Mouse (Mus musculus) heart, adult 11 months (tissue): ENCODE data around the gene Parp11.

Source experiments
- DNase-seq: peaks from one replicate; pipeline ENCODE4 v3.0.0; 2022

The Parp11 gene

DNA sequence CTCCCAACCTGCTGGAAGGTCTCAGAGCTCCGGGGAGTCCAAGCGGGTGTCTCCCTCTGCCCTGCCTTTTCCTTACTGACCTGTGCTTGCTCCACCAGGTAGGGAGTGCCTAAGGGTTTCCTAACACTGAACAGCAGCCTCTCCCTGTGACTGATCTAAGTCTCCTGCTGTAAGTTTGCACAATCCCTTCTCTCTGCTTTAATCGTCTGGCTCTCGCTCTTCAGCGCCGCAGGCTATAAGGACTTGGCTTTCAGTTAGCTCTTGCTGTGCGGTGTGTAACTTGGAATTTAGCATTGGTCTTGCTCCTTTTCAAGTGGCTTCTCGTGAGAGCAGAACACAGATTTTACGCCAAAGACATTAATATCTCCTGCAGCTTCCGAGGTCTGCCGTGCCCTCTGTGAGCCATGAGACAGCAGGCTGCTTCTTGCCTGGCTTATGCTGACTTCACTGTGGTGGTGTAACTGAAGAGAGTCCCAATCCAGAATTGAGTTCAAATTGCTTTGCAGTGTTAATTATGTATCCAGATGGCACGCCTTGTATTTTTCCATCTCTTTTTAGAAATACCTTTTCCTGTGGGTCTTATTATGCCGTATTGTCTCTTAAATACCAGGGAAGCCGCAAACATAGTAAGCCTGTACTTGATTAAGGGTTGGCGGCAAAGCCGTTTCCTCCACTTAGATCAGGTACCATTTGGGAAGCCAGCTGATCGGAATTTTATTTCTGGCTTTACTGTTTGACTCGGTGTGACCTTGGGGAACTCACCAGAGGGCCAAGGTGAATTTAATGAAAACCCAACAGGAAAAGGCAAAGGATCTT, 50.4 kb downstream of the Parp11 start:
- peak; percentile 66 for DNase-seq

DNA sequence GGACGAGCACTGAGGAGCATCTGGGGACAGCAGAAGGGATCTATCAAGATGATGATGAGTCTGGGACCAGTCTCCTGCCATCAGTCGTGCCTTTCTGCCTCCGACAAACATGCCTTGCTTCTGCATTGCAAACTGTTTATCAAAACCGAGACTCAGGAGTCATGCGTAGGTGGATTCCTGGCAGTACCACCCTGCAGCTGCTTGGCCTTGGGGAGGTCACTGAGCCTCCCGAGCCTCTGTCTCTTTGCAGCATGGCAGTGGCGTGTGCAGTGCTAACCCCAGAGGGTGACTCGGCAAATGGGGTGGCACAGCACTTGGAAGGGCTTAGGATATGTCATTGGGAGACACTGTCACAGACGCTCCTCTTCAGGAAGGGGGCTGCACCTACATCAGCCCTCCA, 53.5 kb downstream of the Parp11 start:
- peak; percentile 75 for DNase-seq

DNA sequence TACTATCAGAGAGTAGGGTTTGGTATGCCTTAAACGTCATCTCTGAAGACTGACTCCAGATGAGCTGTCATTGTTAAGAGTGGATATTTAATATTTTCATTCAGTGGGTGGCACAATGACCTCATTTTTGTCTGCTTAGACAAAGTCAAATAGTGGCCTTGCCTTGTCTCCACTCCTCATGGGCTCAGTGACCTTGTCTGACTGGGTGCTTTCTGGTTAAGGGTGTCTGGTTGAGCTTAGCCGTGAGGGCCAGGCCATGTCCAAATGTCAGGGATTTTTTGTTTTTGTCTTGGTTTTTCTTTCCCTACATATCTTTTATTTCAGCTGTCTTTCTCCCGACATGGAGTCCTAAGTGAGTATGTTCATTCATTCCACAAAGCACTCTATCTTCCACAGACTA, 54.2 kb downstream of the Parp11 start:
- peak; percentile 61 for DNase-seq

DNA sequence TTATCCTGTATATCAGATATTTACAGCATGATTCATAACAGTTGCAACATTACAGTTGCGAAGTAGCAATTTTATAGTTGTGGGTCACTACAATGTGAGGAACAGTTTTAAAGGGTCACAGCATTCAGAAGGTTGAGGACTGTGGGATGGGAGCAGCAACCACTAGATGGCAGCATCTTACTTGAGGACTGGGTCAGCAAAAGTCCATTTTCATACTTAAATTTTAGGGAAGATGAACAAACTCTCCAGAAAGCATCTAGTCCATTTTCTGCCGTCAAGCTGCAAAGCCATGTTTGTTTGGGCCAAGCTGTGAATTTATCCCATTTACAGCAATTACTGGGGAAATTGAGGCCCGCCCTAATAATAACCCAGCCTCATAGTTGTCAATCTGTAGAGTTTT, 55.9 kb downstream of the Parp11 start:
- DNase-seq, result peak; percentile 78

DNA sequence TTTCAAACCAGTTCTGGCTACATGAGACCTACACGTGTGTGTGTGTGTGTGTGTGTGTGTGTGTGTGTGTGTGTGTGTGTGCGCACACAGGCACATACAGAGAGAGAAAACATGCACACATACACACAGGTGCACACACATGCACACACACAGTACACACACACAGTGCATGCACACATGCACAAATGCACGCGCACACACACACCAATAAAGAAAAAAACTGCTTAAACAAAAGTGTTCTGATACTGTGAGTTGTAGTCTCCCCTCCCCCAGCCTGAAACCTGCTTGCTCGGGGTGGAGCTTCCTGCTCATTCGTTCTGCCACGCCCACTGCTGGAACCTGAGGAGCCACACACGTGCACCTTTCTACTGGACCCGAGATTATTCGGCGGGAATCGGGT, 67.1 kb downstream of the Parp11 start:
- DNase-seq, result peak; percentile 54

DNA sequence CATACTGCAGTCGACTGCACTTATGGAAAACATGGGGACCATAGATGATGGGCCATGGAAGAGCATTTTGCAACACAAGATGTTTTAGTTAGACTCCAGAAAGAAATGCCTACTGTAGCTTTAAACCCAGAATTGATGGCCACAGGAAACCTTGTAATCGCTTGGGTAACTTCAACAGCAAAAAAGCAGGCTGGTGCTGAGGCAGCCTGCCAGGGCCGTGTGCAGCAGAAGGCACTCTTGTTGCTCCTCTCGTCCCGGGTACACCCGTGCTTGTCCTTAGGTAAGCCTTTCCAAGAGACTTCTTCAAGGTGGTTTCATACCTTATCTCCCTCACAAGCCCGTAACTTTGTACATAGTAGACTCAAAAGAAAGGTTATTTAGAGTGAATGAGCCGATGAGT, 74.5 kb downstream of the Parp11 start:
- peak; percentile 51 for DNase-seq

DNA sequence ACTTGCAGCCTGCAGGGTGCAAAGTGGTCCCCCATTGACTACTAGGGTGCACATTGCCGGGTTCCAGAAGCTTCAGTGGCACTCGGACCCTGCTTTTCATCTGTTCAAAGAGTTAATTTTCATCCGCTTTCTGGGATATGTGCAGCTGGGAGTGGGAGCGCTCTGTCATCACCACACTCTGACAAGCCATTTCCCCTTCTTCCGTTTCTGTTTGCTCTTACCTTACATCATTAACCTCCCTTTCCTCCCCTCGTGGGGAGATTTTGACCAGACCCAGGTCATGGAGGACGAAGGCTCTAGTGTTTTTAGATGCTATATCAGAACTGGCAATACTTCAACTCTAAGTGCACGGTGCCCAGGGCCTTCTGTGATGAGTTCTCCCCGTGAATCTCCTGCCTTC, 75.7 kb downstream of the Parp11 start:
- peak; percentile 16 for DNase-seq

DNA sequence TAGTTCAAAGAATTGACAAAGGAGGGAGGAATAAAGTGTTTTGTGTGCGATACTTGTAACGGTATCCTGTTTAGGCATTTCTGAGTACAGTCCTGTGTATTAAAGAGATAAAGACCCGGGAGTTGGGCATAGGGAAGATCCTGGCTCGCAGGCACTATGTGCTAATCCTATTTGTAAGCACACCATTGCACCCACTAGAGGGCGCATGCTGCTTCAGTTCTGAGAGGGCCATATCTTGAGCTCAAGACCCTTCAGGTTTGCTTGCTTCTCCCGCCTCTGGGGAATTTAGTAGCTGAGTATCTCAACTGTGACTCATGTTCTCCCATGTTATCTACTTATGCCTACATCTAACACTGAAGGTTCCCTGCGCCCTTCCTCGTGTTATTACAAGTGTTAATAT, 77.8 kb downstream of the Parp11 start:
- DNase-seq, result peak; percentile 73

DNA sequence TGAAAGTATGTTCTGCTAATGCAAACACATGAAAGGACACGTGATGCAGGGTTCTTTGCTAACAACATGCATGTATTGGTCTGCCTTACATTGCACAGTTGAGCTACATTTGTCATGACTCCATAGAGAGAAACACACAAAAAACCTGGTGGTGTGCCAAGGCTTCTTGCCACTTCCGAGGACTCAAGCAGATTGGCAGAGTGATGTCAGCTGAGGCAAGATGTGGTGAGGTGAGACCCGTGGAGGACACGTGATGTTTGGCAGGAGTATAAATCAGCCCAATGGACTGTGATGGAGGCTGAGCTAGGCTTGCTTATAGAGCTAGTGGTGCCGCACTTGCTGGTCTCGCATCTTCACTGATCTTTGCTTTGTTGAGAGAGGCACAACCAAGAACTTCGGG, 82.0 kb downstream of the Parp11 start:
- peak; percentile 87 for DNase-seq

DNA sequence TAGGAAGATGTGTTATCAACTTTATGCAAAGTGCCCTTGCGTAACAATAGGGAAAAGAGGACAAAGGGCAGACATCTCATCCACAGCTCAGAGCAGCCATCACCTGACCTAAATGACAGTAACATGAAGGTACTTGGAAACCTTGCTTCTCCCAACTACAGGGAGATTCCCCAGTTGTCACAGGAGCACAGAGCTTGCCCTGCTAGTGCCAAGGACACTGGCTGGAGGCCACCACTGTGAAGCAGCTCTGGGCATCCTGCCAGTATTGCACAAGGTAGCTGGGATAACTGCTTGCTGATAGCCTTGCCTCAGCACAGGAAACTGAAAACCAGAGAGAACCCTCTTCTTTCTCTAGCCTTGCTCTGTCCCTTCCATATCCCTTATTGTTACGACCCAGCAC, 82.8 kb downstream of the Parp11 start:
- peak; percentile 98 for DNase-seq

DNA sequence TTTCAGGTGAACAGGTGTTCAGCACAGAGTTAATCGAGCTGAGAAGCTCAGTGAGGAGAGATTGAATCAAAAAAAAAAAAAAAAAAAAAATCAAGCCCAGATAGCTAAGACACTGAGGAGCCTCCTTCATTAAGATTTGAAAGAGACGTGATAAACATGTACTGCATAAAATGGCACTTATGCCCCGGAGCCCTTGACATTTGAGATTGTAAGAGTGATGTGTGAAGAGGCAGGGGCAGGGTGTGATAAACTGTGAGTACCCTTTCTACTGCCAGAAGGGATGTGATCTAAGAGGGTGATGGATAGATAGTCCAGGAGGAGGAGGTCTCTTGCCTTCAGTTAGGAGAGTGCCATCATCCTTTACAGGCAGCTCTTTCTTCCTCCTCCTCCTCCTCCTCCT, 83.6 kb downstream of the Parp11 start:
- DNase-seq, result no peak

DNA sequence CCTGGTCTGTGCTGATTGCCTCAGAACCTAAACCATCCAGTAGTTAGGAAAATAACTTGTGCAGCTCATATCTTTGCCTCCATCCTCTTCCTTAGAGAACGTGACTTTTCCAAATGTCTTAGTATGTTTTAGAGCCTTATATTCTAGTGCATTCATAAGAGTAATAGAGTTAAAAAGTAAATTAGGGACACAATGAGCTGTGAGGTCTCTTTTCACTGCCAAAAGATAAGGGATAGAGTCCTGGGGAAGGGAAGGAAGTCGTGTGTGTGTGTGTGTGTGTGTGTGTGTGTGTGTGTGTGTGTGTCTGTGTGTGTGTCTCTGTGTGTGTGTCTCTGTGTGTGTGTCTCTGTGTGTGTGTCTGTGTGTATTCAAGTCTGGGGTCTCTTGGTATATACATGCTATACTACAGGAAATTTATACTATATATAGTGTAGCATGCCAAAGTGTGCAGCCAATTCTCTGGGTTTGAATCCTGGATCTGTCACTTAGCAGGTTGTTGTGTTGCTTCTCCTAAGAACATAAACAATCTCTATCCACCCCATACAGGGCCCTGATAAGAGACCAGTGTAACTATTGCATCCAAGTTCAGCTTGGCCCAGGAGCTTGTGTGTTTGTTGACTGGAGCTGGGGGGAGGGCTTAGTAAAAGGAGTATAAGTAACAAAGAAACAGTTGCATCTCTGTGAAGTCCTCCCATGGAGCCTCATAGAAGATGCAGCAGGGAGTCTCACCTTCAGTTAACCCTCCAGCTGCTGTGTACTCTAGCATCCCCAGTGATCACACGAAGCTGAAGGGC, 85.0 kb downstream of the Parp11 start:
- DNase-seq, result peak; percentile 73

DNA sequence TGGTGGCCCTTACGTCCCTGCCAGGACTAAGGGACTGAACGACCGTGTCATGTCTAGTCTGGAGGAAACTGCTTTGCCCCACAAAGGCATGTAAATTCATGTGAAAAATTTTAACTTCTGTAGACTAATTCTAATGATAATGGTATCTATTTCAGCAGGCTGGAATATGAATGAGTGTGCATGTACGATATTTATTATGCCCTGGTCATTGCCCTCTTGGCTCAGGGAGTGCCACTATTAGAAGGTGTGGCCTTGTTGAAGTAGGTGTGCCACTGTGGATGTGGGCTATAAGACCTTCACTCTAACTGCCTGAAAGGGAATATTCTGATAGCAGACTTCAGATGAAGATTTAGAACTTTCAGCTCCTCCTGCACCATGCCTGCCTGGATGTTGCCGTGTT, 85.7 kb downstream of the Parp11 start:
- peak; percentile 27 for DNase-seq

DNA sequence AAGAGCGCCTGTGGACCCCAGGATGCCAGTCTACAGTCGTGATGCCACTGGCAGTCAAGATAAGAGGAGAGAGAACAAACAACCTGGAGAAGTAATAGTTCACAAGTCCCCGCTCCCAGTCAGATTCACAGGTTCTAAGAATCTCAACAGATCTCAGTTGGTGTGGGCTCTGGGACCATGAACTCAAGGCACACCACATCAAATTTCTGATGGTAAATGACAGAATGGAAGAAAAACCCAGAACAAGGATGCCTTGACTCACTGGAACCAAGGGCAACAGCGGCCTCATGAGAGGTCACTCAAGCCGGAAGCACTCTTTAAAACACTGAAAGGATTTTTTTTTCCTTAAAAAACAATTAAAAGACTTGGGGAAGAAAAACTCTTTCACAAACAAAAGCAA, 87.1 kb downstream of the Parp11 start:
- DNase-seq, result peak; percentile 66

DNA sequence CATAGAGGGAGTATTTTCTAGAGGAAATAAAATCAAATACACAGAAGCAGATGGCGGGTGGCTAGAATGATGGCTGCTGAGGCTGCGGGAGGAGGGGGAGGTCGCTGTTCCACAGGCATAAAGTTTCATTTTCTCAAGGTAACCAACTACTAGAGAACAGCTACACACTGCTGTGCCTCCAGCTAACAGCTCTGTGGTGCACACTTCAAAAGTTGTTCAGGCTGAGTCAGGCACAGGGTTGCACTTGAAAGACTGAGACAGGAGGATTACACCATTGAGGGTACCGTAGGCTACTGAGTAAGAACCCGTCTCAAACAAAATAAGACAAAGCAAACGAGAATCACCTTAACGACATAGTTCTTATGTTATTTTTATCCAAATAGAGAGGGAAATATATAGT, 90.4 kb downstream of the Parp11 start:
- DNase-seq, result peak; percentile 60

DNA sequence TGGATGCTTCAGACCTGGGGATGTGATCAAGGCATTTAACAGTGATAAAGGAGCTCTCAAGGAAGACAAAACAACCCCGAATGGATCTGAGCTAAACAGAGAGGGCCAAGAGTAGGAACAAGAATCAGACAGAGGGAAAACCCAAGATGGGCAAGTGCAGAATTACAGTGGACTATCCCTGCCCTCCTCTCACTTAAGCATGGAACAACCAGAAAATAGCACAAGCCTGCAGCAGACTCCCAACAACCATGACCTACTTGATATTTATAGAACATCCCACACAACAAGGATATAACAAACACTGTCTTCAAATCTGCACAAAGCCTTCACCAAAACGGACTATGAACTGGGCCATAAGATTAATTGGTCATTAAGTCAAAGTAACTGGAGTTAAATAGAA, 91.5 kb downstream of the Parp11 start:
- DNase-seq, result peak; percentile 62

DNA sequence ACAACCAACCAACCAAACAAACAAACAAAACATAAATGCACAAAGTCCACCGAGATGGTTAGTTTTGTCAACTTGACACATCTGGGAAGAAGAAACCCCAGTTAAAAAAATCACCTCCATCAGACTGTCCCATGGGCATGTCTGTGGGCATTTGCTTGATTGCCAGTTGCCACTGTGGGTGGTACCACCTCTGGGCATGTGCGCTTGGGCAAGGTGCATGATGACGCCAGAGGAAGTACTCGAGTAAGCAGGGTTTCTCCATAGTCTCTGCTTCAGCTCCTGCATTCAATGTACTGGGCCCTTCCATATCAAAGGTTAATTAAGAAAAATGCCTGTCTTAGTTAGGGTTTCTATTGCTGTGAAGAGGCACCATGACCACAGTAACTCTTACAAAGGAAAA, 92.6 kb downstream of the Parp11 start:
- DNase-seq, result peak; percentile 54

DNA sequence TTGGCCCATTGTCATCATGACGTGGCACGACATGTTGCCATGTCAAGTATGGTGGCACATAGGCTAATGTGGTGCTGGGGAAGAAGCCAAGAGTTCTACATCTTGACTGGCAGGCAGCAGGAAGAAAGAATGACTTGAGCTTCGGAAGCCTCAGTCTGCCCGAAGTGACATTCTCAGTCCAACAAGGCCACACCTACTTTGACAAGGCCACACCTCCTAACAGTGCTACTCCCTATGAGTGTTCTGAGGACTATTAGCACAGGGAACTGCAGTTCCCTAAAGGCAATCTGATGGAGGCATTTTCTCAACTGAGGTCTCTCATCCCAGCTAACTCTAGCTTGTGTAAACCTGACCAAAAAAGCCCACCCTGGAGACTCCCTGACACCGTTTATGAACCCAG, 93.0 kb downstream of the Parp11 start:
- peak; percentile 72 for DNase-seq

DNA sequence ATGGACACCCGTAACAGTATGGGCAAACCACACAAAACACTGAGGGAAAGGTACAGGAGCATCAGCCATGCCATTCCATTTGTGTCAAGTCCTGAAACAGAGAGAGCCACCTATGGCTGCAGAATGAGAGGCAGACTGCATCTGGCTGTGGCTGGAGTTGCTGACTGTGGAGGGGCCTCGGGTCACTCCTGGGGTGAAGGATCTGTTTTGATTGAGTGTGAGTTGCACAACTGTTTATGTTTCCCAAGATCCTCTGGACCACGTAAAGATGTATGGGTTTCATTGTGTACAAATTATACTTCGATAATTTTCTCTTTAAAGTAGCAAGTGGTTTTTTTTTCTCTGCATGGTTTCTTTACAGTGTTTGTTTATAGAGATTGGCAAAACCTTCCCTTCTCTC, 93.9 kb downstream of the Parp11 start:
- DNase-seq, result peak; percentile 42

DNA sequence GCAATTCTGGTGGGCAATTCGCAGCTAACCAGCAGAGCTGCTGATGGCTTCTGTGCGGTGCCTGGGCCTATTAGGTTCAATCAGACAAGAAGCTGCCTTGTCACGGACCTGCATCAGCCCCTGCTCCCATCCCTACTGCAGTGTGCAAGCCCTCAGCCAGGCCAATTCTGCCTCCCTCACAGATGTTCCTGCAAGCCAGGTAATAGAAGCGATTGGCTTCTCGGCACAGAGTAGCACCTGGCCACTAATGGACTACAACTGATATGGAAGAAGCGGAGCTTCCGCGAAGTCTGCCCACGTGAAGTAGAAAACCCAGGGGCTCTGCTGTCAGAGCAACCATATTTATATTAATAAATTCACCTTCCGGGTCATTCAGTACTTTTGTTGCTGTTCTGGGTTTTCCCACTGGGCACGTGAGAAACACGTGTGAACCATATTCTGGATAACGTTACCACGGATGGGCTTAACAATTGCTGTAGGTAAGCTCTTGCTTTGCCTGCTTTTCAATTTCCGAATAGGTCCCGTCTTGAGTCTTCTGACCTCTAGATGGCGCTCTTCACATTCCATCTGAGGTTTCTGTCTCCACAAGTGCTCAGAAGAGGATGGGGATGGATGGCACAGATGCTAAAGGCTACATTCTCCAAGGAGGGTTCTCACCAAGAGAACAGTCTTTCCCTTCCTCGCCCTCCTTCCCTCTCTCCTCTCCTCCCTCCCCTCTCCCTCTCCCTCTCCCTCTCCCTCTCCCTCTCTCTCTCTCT, 95.2 kb downstream of the Parp11 start:
- DNase-seq, result peak; percentile 92
